Mouse (Mus musculus) C2C12 (cell line): Measurements from ENCODE around the gene Zfp580. TPM values are rescaled to one million over a fixed set of nuclear protein-coding genes. Genes with fewer than 3 reads are reported as not detected.
A peak's percentile ranks its signal among the peaks of the same experiment; 100 is the strongest.

ENCODE experiments used
- H3K27me3 ChIP-seq: one replicate; pipeline ENCODE4 v1.6.1; 2011; ENCODE audit not compliant: control insufficient read depth, insufficient read depth, insufficient read length
- H3K36me3 ChIP-seq: one replicate; pipeline ENCODE4 v1.6.1; 2011; ENCODE audit not compliant: control insufficient read depth, insufficient read depth
- H3K4me3 ChIP-seq: one replicate; pipeline ENCODE4 v1.5.1; 2011; ENCODE audit warnings: mild to moderate bottlenecking, control low read depth; ENCODE audit not compliant: poor library complexity, insufficient read depth, severe bottlenecking
- H3K79me2 ChIP-seq: one replicate; pipeline ENCODE4 v1.6.1; 2011; ENCODE audit not compliant: control insufficient read depth, insufficient read depth
- H3K79me3 ChIP-seq: one replicate; pipeline ENCODE4 v1.6.1; 2011; ENCODE audit warnings: low read depth, control low read depth
- H3ac ChIP-seq: one replicate; pipeline ENCODE3; 2011; ENCODE audit warnings: low read depth; ENCODE audit not compliant: control insufficient read depth, insufficient read length
- CEBPB ChIP-seq: IDR thresholded peaks from one replicate; pipeline ENCODE4 v1.6.1; 2011; ENCODE audit warnings: low read depth, mild to moderate bottlenecking, control low read depth, moderate library complexity
- CTCF ChIP-seq: IDR thresholded peaks from one replicate; pipeline ENCODE4 v1.5.1; 2011; ENCODE audit not compliant: control insufficient read depth, insufficient read depth, insufficient read length
- FOSL1 ChIP-seq: IDR thresholded peaks from one replicate; pipeline ENCODE4 v1.8.0; 2011; ENCODE audit warnings: mild to moderate bottlenecking, low read length; ENCODE audit not compliant: poor library complexity, insufficient read depth, severe bottlenecking
- MAX ChIP-seq: IDR thresholded peaks from one replicate; pipeline ENCODE4 v1.6.1; 2011; ENCODE audit warnings: mild to moderate bottlenecking, control low read depth
- MYOD1 ChIP-seq: IDR thresholded peaks from one replicate; pipeline ENCODE4 v1.6.1; 2011; ENCODE audit warnings: low read depth; ENCODE audit not compliant: control insufficient read depth, insufficient read length
- MYOG ChIP-seq: IDR thresholded peaks from one replicate; pipeline ENCODE4 v1.6.1; 2011; ENCODE audit not compliant: control insufficient read depth, insufficient read length; ENCODE audit errors: extremely low read depth
- USF1 ChIP-seq: IDR thresholded peaks from one replicate; pipeline ENCODE4 v1.6.1; 2011; ENCODE audit warnings: low read depth, mild to moderate bottlenecking, control low read depth, moderate library complexity
- polyA plus RNA-seq: library from polyadenylated mRNA; unstranded; fragments of >200 nt; fragmentation: generic; extraction: Trizol; gene quantifications from one replicate; pipeline ENCODE4 v1.2.1, GENCODE M21; 2012; ENCODE audit warnings: missing spikeins

Gene Zfp580
- polyA plus RNA-seq, 1 experiment = 13.7 TPM

DNA sequence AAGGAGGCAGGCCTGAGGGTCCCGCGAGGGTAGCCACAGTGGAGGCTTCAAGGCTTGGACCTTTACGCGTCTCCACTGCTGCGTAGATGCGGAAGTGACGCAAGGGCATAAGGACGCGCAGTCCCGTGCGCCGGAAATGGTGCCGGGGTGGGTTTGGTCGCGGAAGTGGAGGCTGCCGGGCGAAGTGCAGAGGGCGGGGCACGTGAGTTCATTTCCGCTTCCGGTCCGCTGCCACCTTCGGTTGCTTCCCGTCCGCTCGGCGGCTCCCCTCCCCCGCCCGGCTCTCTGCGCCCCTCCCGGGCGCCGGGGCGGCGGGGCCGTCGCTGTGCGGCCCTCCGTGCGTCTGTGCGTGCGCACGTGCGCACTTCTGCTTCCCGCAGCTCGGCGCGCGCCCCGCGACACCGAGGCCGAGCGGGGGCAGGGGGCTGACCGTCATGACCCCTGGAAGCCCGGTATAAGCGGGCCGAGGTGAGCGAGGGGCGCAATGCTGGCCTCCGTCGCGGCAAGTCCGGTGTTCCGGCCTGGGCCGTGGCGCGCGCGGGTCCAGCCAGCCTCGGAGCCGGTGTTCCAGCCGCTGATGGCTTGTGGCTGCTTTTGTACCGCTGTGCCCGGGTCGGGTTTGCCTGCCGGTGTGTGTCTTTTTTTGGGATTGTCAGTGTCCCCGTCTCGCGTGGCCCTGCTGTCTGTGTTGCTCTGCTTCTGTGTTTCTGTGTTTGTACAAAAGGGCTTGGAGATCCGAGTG, 28.8 kb downstream of the Zfp580 start, which contains the start of gene Epn1:
TSS of gene Epn1 (plus strand) at position 226 of the 742 bp plus-strand sequence.
- Histone ChIP-seq H3K4me3 (peak within 1 kb of the TSS; percentile 60), H3ac (peak within 1 kb of the TSS; percentile 87), H3K27me3 (no peaks in the 10 kb centered on the region), H3K36me3 (peaks cover 56% of the 10 kb centered on the region), H3K79me2 (peaks cover 72% of the 10 kb centered on the region), H3K79me3 (peaks cover 48% of the 10 kb centered on the region)
- peak; percentile 17 for TF ChIP-seq CEBPB
- no peak for TF ChIP-seq USF1

DNA sequence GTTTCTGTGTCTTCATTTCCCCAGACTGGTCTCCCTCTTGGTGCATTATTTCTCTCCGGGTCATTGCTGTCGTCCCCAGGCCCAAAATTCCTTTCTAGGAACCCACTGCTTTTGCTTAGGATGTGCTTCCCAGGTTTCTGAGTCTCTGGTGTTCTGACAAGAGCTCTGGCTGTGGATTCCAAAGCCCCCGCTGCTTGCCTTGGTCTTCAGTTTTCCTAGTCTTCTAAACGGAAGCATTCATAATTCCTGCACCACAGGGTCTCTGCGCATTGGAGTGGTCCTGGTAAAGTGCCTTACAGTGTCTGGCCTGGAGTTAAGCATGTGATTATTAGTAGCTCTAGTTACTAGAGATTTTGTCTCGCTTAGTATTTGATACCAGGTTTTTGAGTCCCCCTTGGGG, 29.5 kb downstream of the Zfp580 start:
- Histone ChIP-seq H3K27me3 (no peaks in the 10 kb centered on the region), H3K36me3 (peaks cover 58% of the 10 kb centered on the region), H3K79me3 (peaks cover 51% of the 10 kb centered on the region), H3K79me2 (peaks cover 74% of the 10 kb centered on the region), H3K4me3 (peak overlapping the region; percentile 60), H3ac (peak overlapping the region; percentile 87)
- TF ChIP-seq MYOG = no peak
- no peak for TF ChIP-seq MYOD1
- TF ChIP-seq MAX = no peak
- TF ChIP-seq FOSL1 = no peak
- TF ChIP-seq CTCF = no peak
- no peak for TF ChIP-seq USF1
- TF ChIP-seq CEBPB = no peak

DNA sequence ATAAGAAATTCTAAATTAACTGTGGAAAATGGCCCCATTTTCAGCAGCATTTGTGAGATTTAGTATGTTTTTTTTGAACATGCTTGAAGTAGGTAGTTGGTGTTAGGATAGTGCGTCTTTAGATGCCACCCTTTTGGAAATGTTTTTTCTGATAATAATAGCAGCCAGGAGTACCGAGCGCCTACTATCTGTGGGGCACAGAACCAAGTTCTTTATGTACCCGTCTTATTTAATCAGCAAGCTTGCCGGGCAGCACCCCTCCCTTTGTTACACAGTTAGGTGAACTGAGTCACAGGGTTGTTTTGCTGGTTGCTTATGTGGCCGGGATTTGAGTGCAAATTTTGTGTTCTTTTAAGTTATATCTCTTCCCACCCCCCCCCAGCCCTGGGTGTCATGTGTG, 29.9 kb downstream of the Zfp580 start:
- TF ChIP-seq MYOD1 = no peak
- no peak for TF ChIP-seq CEBPB
- no peak for TF ChIP-seq CTCF
- TF ChIP-seq FOSL1 = no peak
- no peak for TF ChIP-seq MYOG
- TF ChIP-seq MAX = no peak
- no peak for TF ChIP-seq USF1
- Histone ChIP-seq H3K79me3 (peaks cover 51% of the 10 kb centered on the region), H3K27me3 (no peaks in the 10 kb centered on the region), H3K4me3 (peak overlapping the region; percentile 60), H3K79me2 (peaks cover 75% of the 10 kb centered on the region), H3ac (no peak overlapping the region), H3K36me3 (peaks cover 55% of the 10 kb centered on the region)

DNA sequence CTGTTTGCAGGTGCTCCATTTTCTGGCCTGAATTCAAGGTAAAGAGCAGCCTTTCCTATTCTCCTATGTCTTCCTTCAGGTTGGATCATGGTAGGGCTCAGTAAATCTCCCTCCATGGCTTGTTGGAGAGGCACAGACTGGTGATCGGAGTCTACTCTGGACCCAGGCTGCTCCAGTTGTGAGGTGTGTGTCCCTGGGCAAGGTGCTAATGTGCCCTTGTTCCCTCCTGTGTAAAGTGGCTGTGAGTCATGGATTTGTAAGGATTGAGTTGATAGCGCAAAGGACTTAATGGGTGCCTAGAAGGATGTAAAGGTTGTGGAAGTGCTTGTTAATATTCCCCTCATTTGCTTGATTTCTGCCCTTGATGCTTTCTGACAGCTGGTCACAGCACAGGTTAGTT, 30.6 kb downstream of the Zfp580 start:
- Histone ChIP-seq H3K4me3 (no peak overlapping the region), H3K36me3 (peaks cover 48% of the 10 kb centered on the region)

DNA sequence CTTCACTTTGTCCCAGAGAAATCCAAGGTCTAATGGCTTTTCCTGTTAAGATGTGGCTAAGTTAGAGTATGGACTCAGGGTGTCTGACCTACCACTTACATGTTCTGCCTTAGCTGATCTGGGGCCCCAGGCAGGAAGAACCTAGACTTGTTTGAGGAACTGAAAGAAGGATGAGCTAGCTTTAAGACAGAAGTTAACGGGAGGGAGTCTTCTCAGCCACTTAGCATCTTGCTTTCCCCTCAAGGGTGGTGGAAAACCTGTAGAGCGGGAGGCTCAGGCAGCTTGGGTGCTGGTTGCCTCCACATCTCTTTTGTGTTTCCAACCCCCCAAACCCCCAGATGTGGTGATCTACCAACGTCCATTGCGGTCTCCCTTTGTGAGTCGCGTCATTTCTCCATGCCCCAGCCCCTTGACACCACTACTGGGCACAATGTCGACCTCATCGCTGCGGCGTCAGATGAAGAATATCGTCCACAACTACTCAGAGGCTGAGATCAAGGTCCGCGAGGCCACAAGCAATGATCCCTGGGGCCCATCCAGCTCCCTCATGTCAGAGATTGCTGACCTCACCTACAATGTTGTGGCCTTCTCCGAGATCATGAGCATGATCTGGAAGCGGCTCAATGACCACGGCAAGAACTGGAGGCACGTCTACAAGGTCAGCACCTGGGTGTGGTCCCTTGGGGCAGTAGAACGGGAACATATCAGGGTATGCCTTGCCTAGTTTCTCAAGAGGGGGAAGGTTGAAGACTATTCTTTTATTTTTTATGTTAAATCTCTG, 32.2 kb downstream of the Zfp580 start:
- no peak overlapping the region for H3ac ChIP-seq
- peaks cover 36% of the 10 kb centered on the region for H3K36me3 ChIP-seq
- peaks cover 84% of the 10 kb centered on the region for H3K79me2 ChIP-seq
- peaks cover 64% of the 10 kb centered on the region for H3K79me3 ChIP-seq
- TF ChIP-seq CTCF (no peak), MAX (no peak)
- no peak overlapping the region for H3K4me3 ChIP-seq
- no peaks in the 10 kb centered on the region for H3K27me3 ChIP-seq

More for the DNA sequence above, 30.6 kb downstream of the Zfp580 start:
- H3K79me3 ChIP-seq = peaks cover 53% of the 10 kb centered on the region
- H3ac ChIP-seq = no peak overlapping the region
- H3K27me3 ChIP-seq = no peaks in the 10 kb centered on the region
- no peak for TF ChIP-seq MAX
- no peak for TF ChIP-seq MYOD1
- TF ChIP-seq CEBPB = no peak
- TF ChIP-seq MYOG = no peak
- TF ChIP-seq FOSL1 = no peak
- no peak for TF ChIP-seq CTCF
- no peak for TF ChIP-seq USF1
- H3K79me2 ChIP-seq = peaks cover 75% of the 10 kb centered on the region

DNA sequence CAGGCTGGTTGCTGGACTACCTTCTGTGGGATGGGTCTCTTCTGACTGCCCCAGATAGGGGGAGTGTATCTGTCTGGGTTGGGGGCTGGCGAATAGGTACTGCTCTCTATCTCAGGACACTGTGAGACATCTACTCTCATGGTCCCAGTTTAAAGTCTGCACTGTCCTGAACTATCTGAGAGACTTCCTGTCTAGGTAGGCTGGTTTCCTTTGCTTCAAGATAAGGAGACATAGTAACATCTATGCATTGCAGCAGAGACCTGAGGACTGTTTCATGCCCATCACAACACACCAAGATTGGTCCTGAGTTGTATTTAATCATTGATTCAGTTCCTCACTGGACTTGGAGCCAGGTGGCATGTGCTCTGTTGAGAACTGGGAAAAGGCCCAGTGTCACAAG, 34.2 kb downstream of the Zfp580 start:
- Histone ChIP-seq H3K4me3 (no peak overlapping the region), H3ac (no peak overlapping the region), H3K79me2 (peaks cover 100% of the 10 kb centered on the region), H3K36me3 (peaks cover 48% of the 10 kb centered on the region), H3K27me3 (no peaks in the 10 kb centered on the region), H3K79me3 (peaks cover 76% of the 10 kb centered on the region)
- no peak for TF ChIP-seq MYOD1
- TF ChIP-seq FOSL1 = no peak
- TF ChIP-seq USF1 = no peak
- no peak for TF ChIP-seq CTCF
- TF ChIP-seq MAX = no peak
- TF ChIP-seq CEBPB = no peak
